Mouse (Mus musculus): ENCODE results near the gene Stab1. TPM values are rescaled to one million over a fixed set of nuclear protein-coding genes. Genes with fewer than 3 reads are reported as not detected.

Stab1 gene
- polyA plus RNA-seq, 1 experiment from 2014 or later = 26.6 TPM

- Histone ChIP-seq H3K27ac (replicated peaks; ENCODE audit: low read depth, low read length) (no peak overlapping the region), H3K9me3 (ENCODE audit: control insufficient read depth, low read length) (no peaks in the 10 kb centered on the region), H3K4me2 (ENCODE audit: low read length) (no peak overlapping the region), H3K27me3 (ENCODE audit: control insufficient read depth, insufficient read depth, low read length) (no peaks in the 10 kb centered on the region), H3K4me3 (replicated peaks; ENCODE audit: low read depth, low read length) (no peak overlapping the region), H3K9ac (replicated peaks; ENCODE audit: low read length) (no peak overlapping the region), H3K4me1 (ENCODE audit: control insufficient read depth, insufficient read depth, low read length) (peaks cover 16% of the 10 kb centered on the region), H3K36me3 (ENCODE audit: control insufficient read depth, insufficient read depth, low read length) (peaks cover 1% of the 10 kb centered on the region)
- ATAC-seq (ENCODE audit: low FRiP score, low TSS enrichment) = no peak
- 81% methylated on average over 4 of the region's 4 CpGs for WGBS
- DNase-seq = no peak
Observed at GRCm38 (mm10) chr14:31209133-31209557, 40.7 kb upstream of the Stab1 start.

DNA sequence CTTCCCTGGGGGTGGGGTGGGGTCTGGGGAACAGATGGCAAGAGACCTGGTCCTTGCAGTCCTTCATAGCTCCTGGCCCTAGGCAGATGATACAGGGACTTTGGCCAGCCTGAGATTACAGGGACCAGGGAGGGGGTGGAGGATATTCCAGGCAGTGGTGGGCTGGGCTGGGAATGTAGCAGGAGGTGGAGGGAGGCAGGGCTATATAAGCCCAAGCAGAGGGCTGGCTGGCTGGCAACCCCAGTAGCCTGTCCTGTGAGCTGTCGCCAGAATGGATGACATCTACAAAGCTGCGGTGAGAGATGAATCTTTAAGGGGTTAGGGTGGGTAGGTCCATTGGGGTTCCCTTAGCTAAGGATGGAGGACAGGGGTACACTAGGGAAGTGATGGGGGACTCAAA lies 39.6 kb upstream of the Stab1 start, which contains the start of gene Tnnc1:
Tnnc1 (plus strand) TSS at position 229 of the 400 bp plus-strand sequence.
- ATAC-seq (ENCODE audit: low FRiP score, low TSS enrichment) (no peak), DNase-seq (no peak)
- Histone ChIP-seq H3K27ac (replicated peaks; ENCODE audit: low read depth, low read length) (peak within 1 kb of the TSS; percentile 90), H3K36me3 (ENCODE audit: control insufficient read depth, insufficient read depth, low read length) (peaks cover 12% of the 10 kb centered on the region), H3K4me1 (ENCODE audit: control insufficient read depth, insufficient read depth, low read length) (peaks cover 17% of the 10 kb centered on the region), H3K4me3 (replicated peaks; ENCODE audit: low read depth, low read length) (peak within 1 kb of the TSS; percentile 65), H3K9me3 (ENCODE audit: control insufficient read depth, low read length) (no peaks in the 10 kb centered on the region), H3K9ac (replicated peaks; ENCODE audit: low read length) (peak within 1 kb of the TSS; percentile 82), H3K4me2 (ENCODE audit: low read length) (peak within 1 kb of the TSS; percentile 98), H3K27me3 (ENCODE audit: control insufficient read depth, insufficient read depth, low read length) (no peaks in the 10 kb centered on the region)
- 76% methylated on average over 2 of the region's 2 CpGs for WGBS

DNA sequence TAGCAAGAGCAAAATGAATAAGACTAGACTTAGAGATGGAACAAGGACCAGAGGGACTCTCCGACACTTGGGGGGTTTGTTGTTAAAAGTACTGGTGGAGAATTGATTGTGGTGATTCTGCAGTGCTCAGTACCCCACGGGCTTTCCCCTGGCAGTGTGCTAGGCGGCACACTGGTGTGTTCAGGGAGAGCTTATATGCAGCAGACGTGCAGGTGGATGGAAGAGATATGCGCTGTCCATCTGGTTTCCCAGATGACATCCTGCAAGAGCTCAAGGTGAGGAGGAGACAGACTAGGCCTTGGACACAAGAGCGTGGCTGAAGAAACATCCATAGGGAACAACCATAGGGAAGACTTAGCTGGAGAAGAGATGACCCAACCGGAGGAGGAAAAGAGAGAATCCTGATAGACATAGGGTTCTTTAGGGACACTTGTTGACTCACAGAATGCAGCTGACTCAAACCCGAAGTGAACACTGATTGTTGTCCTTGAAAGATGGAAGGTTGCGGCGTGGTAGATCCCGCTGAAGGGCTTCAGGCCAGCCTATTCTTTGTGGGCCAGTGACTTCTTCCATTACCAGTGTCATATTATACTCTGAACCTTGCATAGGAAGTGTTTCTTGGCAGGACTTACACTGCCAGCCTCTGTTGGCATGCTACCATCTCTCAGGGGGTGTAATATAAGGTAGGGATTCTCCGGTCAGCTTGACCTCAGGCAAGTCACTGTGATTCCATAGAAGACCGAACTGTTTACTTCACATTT lies 38.8 kb upstream of the Stab1 start:
- WGBS = 80% methylated on average over 13 of the region's 13 CpGs
- no peak; the same call in 1 of the 2 replicates for ATAC-seq (ENCODE audit: low FRiP score, low TSS enrichment)

GRCm38 (mm10) chr14:31206472-31206981 lies 38.1 kb upstream of the Stab1 start:
- ATAC-seq (ENCODE audit: low FRiP score, low TSS enrichment) (peak; percentile 77), DNase-seq (peak; percentile 99)
- peak overlapping the region; percentile 98 for H3K4me2 ChIP-seq (ENCODE audit: low read length)
- peaks cover 17% of the 10 kb centered on the region for H3K4me1 ChIP-seq (ENCODE audit: control insufficient read depth, insufficient read depth, low read length)
- peak overlapping the region; percentile 82 for H3K9ac ChIP-seq (replicated peaks; ENCODE audit: low read length)
- WGBS = 1% methylated on average over 48 of the region's 48 CpGs
- peak overlapping the region; percentile 90 for H3K27ac ChIP-seq (replicated peaks; ENCODE audit: low read depth, low read length)
- H3K9me3 ChIP-seq (ENCODE audit: control insufficient read depth, low read length) = no peaks in the 10 kb centered on the region
- H3K36me3 ChIP-seq (ENCODE audit: control insufficient read depth, insufficient read depth, low read length) = peaks cover 28% of the 10 kb centered on the region
- no peaks in the 10 kb centered on the region for H3K27me3 ChIP-seq (ENCODE audit: control insufficient read depth, insufficient read depth, low read length)
- H3K4me3 ChIP-seq (replicated peaks; ENCODE audit: low read depth, low read length) = peak overlapping the region; percentile 65

More for the DNA sequence above, 38.8 kb upstream of the Stab1 start:
- peaks cover 17% of the 10 kb centered on the region for H3K4me1 ChIP-seq (ENCODE audit: control insufficient read depth, insufficient read depth, low read length)
- DNase-seq = no peak
- no peaks in the 10 kb centered on the region for H3K27me3 ChIP-seq (ENCODE audit: control insufficient read depth, insufficient read depth, low read length)
- peak overlapping the region; percentile 65 for H3K4me3 ChIP-seq (replicated peaks; ENCODE audit: low read depth, low read length)
- H3K4me2 ChIP-seq (ENCODE audit: low read length) = peak overlapping the region; percentile 98
- H3K27ac ChIP-seq (replicated peaks; ENCODE audit: low read depth, low read length) = peak overlapping the region; percentile 90
- H3K9ac ChIP-seq (replicated peaks; ENCODE audit: low read length) = peak overlapping the region; percentile 82
- peaks cover 20% of the 10 kb centered on the region for H3K36me3 ChIP-seq (ENCODE audit: control insufficient read depth, insufficient read depth, low read length)
- no peaks in the 10 kb centered on the region for H3K9me3 ChIP-seq (ENCODE audit: control insufficient read depth, low read length)

GRCm38 (mm10) chr14:31205562-31206467 lies 37.4 kb upstream of the Stab1 start:
- peaks cover 34% of the 10 kb centered on the region for H3K36me3 ChIP-seq (ENCODE audit: control insufficient read depth, insufficient read depth, low read length)
- H3K9ac ChIP-seq (replicated peaks; ENCODE audit: low read length) = peak overlapping the region; percentile 82
- WGBS = 1% methylated on average over 39 of the region's 39 CpGs
- peaks cover 17% of the 10 kb centered on the region for H3K4me1 ChIP-seq (ENCODE audit: control insufficient read depth, insufficient read depth, low read length)
- peak overlapping the region; percentile 90 for H3K27ac ChIP-seq (replicated peaks; ENCODE audit: low read depth, low read length)
- DNase-seq (peak; percentile 67), ATAC-seq (ENCODE audit: low FRiP score, low TSS enrichment) (peak; percentile 69)
- no peaks in the 10 kb centered on the region for H3K27me3 ChIP-seq (ENCODE audit: control insufficient read depth, insufficient read depth, low read length)
- peak overlapping the region; percentile 98 for H3K4me2 ChIP-seq (ENCODE audit: low read length)
- H3K4me3 ChIP-seq (replicated peaks; ENCODE audit: low read depth, low read length) = peak overlapping the region; percentile 65
- no peaks in the 10 kb centered on the region for H3K9me3 ChIP-seq (ENCODE audit: control insufficient read depth, low read length)

DNA sequence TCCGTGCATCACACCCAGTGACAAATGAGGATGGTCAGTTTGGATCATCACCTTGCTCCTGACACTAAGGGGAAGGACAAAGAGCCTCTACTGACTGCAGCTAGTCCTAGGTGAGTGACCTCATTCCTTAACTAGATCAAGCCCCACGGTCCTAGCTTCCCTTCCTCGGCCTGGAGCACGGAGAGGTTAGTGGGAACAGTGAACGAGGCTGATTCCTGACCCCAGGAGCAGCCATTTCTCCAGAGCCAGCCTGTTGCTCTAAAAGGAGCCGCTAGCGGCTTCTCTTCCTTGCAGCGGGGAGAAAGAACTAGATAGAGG lies 36.8 kb upstream of the Stab1 start:
- H3K4me3 ChIP-seq (replicated peaks; ENCODE audit: low read depth, low read length) = peak overlapping the region; percentile 65
- WGBS = 13% methylated on average over 8 of the region's 8 CpGs
- peak overlapping the region; percentile 90 for H3K27ac ChIP-seq (replicated peaks; ENCODE audit: low read depth, low read length)
- H3K27me3 ChIP-seq (ENCODE audit: control insufficient read depth, insufficient read depth, low read length) = no peaks in the 10 kb centered on the region
- ATAC-seq (ENCODE audit: low FRiP score, low TSS enrichment) (peak; percentile 15; the same call in 1 of the 2 replicates), DNase-seq (no peak)
- peaks cover 40% of the 10 kb centered on the region for H3K36me3 ChIP-seq (ENCODE audit: control insufficient read depth, insufficient read depth, low read length)
- H3K4me1 ChIP-seq (ENCODE audit: control insufficient read depth, insufficient read depth, low read length) = peaks cover 17% of the 10 kb centered on the region
- no peaks in the 10 kb centered on the region for H3K9me3 ChIP-seq (ENCODE audit: control insufficient read depth, low read length)
- H3K9ac ChIP-seq (replicated peaks; ENCODE audit: low read length) = peak overlapping the region; percentile 82
- H3K4me2 ChIP-seq (ENCODE audit: low read length) = peak overlapping the region; percentile 98

GRCm38 (mm10) chr14:31204844-31205243 lies 36.4 kb upstream of the Stab1 start:
- H3K9ac ChIP-seq (replicated peaks; ENCODE audit: low read length) = peak overlapping the region; percentile 82
- H3K27me3 ChIP-seq (ENCODE audit: control insufficient read depth, insufficient read depth, low read length) = no peaks in the 10 kb centered on the region
- H3K4me1 ChIP-seq (ENCODE audit: control insufficient read depth, insufficient read depth, low read length) = peaks cover 17% of the 10 kb centered on the region
- ATAC-seq (ENCODE audit: low FRiP score, low TSS enrichment) (no peak), DNase-seq (no peak)
- peak overlapping the region; percentile 90 for H3K27ac ChIP-seq (replicated peaks; ENCODE audit: low read depth, low read length)
- no peaks in the 10 kb centered on the region for H3K9me3 ChIP-seq (ENCODE audit: control insufficient read depth, low read length)
- H3K36me3 ChIP-seq (ENCODE audit: control insufficient read depth, insufficient read depth, low read length) = peaks cover 44% of the 10 kb centered on the region
- peak overlapping the region; percentile 98 for H3K4me2 ChIP-seq (ENCODE audit: low read length)
- H3K4me3 ChIP-seq (replicated peaks; ENCODE audit: low read depth, low read length) = peak overlapping the region; percentile 65
- WGBS = 77% methylated on average over 4 of the region's 4 CpGs

GRCm38 (mm10) chr14:31200038-31200437 lies 31.6 kb upstream of the Stab1 start:
- Histone ChIP-seq H3K36me3 (ENCODE audit: control insufficient read depth, insufficient read depth, low read length) (peaks cover 76% of the 10 kb centered on the region), H3K27ac (replicated peaks; ENCODE audit: low read depth, low read length) (no peak overlapping the region), H3K4me1 (ENCODE audit: control insufficient read depth, insufficient read depth, low read length) (peaks cover 20% of the 10 kb centered on the region), H3K4me3 (replicated peaks; ENCODE audit: low read depth, low read length) (no peak overlapping the region), H3K9ac (replicated peaks; ENCODE audit: low read length) (no peak overlapping the region), H3K4me2 (ENCODE audit: low read length) (no peak overlapping the region), H3K9me3 (ENCODE audit: control insufficient read depth, low read length) (no peaks in the 10 kb centered on the region), H3K27me3 (ENCODE audit: control insufficient read depth, insufficient read depth, low read length) (no peaks in the 10 kb centered on the region)
- ATAC-seq (ENCODE audit: low FRiP score, low TSS enrichment) (no peak), DNase-seq (no peak)
- WGBS = 94% methylated on average over 3 of the region's 3 CpGs
